Mouse (Mus musculus) testis, adult 2 months (tissue): ENCODE measurements at regions not wholly inside any gene's neighbourhood (a gene's known extent, or its start where the extent isn't known, plus 50 kb on each side); places are given as distances from the start of the nearest gene placed in this dataset.

Experiments
- H3K27ac ChIP-seq: fragments of 200-500 bp; 2 replicates; pipeline ENCODE4 v1.5.1; 2012; ENCODE audit warnings: low read depth, low read length; ENCODE audit not compliant: control insufficient read depth, insufficient read depth
- H3K27me3 ChIP-seq: fragments of 200-500 bp; 2 replicates; pipeline ENCODE4 v1.6.1; 2012; ENCODE audit warnings: mild to moderate bottlenecking, low read length, moderate library complexity; ENCODE audit not compliant: control insufficient read depth, insufficient read depth
- H3K36me3 ChIP-seq: fragments of 200-500 bp; 2 replicates; pipeline ENCODE4 v1.6.1; 2012; ENCODE audit warnings: mild to moderate bottlenecking, low read length; ENCODE audit not compliant: control insufficient read depth, insufficient read depth
- H3K4me1 ChIP-seq: fragments of 200-500 bp; 2 replicates; pipeline ENCODE4 v1.6.1; 2012; ENCODE audit warnings: low read length; ENCODE audit not compliant: control insufficient read depth, insufficient read depth
- H3K4me3 ChIP-seq: fragments of 200-500 bp; 2 replicates; pipeline ENCODE4 v1.5.1; 2012; ENCODE audit warnings: low read depth, mild to moderate bottlenecking, low read length, moderate library complexity, mixed read lengths; ENCODE audit not compliant: control insufficient read depth
- CTCF ChIP-seq: fragments of 200-500 bp; IDR thresholded peaks from 2 replicates; pipeline ENCODE4 v1.5.1; 2012; ENCODE audit warnings: low read depth, mild to moderate bottlenecking, inconsistent platforms, low read length, moderate library complexity; ENCODE audit not compliant: control insufficient read depth, insufficient read depth, insufficient replicate concordance
- POLR2A ChIP-seq: fragments of 200-500 bp; IDR thresholded peaks from 2 replicates; pipeline ENCODE4 v1.6.1; 2012; ENCODE audit warnings: low read depth, mild to moderate bottlenecking, inconsistent platforms, low read length, moderate library complexity; ENCODE audit not compliant: control insufficient read depth

- H3K36me3 ChIP-seq = no peaks in the 10 kb centered on the region
- H3K27ac ChIP-seq = no peak overlapping the region
- H3K4me3 ChIP-seq = no peak overlapping the region
- no peaks in the 10 kb centered on the region for H3K4me1 ChIP-seq
- TF ChIP-seq POLR2A (no peak), CTCF (no peak)
- no peaks in the 10 kb centered on the region for H3K27me3 ChIP-seq
These were observed 144.2 kb upstream of the Gm5148 start for GRCm38 (mm10) chr3:37868454-37868853.

GRCm38 (mm10) chr3:37862756-37863155, 138.5 kb upstream of the Gm5148 start:
- no peaks in the 10 kb centered on the region for H3K27me3 ChIP-seq
- TF ChIP-seq POLR2A (no peak), CTCF (no peak)
- H3K4me3 ChIP-seq = no peak overlapping the region
- H3K36me3 ChIP-seq = no peaks in the 10 kb centered on the region
- H3K4me1 ChIP-seq = no peaks in the 10 kb centered on the region
- H3K27ac ChIP-seq = no peak overlapping the region

- Histone ChIP-seq H3K4me1 (no peaks in the 10 kb centered on the region), H3K4me3 (no peak overlapping the region), H3K27me3 (no peaks in the 10 kb centered on the region), H3K36me3 (no peaks in the 10 kb centered on the region), H3K27ac (no peak overlapping the region)
- TF ChIP-seq CTCF (no peak), POLR2A (no peak)
These were observed 136.6 kb upstream of the Gm5148 start for GRCm38 (mm10) chr3:37860715-37861461.

GRCm38 (mm10) chr3:37860034-37860714, 135.9 kb upstream of the Gm5148 start:
- Histone ChIP-seq H3K36me3 (no peaks in the 10 kb centered on the region), H3K4me3 (no peak overlapping the region), H3K4me1 (no peaks in the 10 kb centered on the region), H3K27me3 (no peaks in the 10 kb centered on the region), H3K27ac (no peak overlapping the region)
- no peak for TF ChIP-seq POLR2A
- TF ChIP-seq CTCF = no peak

GRCm38 (mm10) chr3:37858624-37859302, 134.5 kb upstream of the Gm5148 start:
- H3K4me1 ChIP-seq = no peaks in the 10 kb centered on the region
- H3K27me3 ChIP-seq = no peaks in the 10 kb centered on the region
- no peak for TF ChIP-seq POLR2A
- no peak for TF ChIP-seq CTCF
- no peak overlapping the region for H3K4me3 ChIP-seq
- H3K36me3 ChIP-seq = no peaks in the 10 kb centered on the region
- no peak overlapping the region for H3K27ac ChIP-seq

- Histone ChIP-seq H3K27me3 (no peaks in the 10 kb centered on the region), H3K4me3 (no peak overlapping the region), H3K4me1 (no peaks in the 10 kb centered on the region), H3K36me3 (no peaks in the 10 kb centered on the region), H3K27ac (no peak overlapping the region; the same call in 1 of the 2 replicates)
- TF ChIP-seq CTCF (no peak), POLR2A (no peak)
These were observed 122.1 kb upstream of the Gm5148 start for GRCm38 (mm10) chr3:37846191-37847003.
